Mouse (Mus musculus) embryonic facial prominence, embryonic 11.5 days (tissue): ENCODE results near the gene Olfr270. TPM values are rescaled to one million over a fixed set of nuclear protein-coding genes. Genes with fewer than 3 reads are reported as not detected.

ENCODE experiments used
- ATAC-seq: fragments of 200-750 bp; cut with Nextera tagmentation; replicated peaks from 2 replicates; pipeline ENCODE4 v1.8.0; 2017; ENCODE audit warnings: low read depth; ENCODE audit not compliant: insufficient number of reproducible peaks, low FRiP score, low TSS enrichment
- DNase-seq: peaks from one replicate; pipeline ENCODE4 v3.0.0-alpha.2; 2015; ENCODE audit warnings: low spot score
- H3K27ac ChIP-seq: fragments of 300-500 bp; sonication (generic); replicated peaks from 2 replicates; pipeline ENCODE4 v1.5.1; 2014; ENCODE audit warnings: mild to moderate bottlenecking, low read depth, low read length, control low read depth
- H3K27me3 ChIP-seq: fragments of 300-500 bp; sonication (generic); 2 replicates; pipeline ENCODE4 v1.6.1; 2014; ENCODE audit warnings: mild to moderate bottlenecking, low read length, moderate library complexity, mixed read lengths; ENCODE audit not compliant: control insufficient read depth, insufficient read depth
- H3K36me3 ChIP-seq: fragments of 300-500 bp; sonication (generic); replicated peaks from 2 replicates; pipeline ENCODE4 v1.6.1; 2014; ENCODE audit warnings: low read depth, mild to moderate bottlenecking, low read length, moderate library complexity, mixed read lengths; ENCODE audit not compliant: control insufficient read depth, insufficient read depth
- H3K4me1 ChIP-seq: fragments of 300-500 bp; sonication (generic); 2 replicates; pipeline ENCODE4 v1.6.1; 2014; ENCODE audit warnings: low read length, mixed read lengths; ENCODE audit not compliant: control insufficient read depth, insufficient read depth
- H3K4me2 ChIP-seq: fragments of 300-500 bp; sonication (generic); 2 replicates; pipeline ENCODE4 v1.6.1; 2014; ENCODE audit warnings: low read depth, mild to moderate bottlenecking, control low read depth, low read length, moderate library complexity
- H3K4me3 ChIP-seq: fragments of 300-500 bp; sonication (generic); 2 replicates; pipeline ENCODE4 v1.5.1; 2014; ENCODE audit warnings: low read depth, low read length, control low read depth
- H3K9ac ChIP-seq: fragments of 300-500 bp; sonication (generic); replicated peaks from 2 replicates; pipeline ENCODE4 v1.6.1; 2014; ENCODE audit warnings: mild to moderate bottlenecking, control low read depth, low read length
- H3K9me3 ChIP-seq: fragments of 300-500 bp; sonication (generic); replicated peaks from 2 replicates; pipeline ENCODE4 v1.6.1; 2016; ENCODE audit warnings: mild to moderate bottlenecking, low read length, inconsistent platforms, mixed read lengths; ENCODE audit not compliant: control insufficient read depth
- WGBS: fragments of 180-500 bp; shearing (Covaris S2); extraction: QIAGEN DNeasy Blood & Tissue Kit; methylation state at CpG from one replicate; pipeline ENCODE4 v1.1.7; 2014; 5-methylcytosine and 5-hydroxymethylcytosine counted together
- polyA plus RNA-seq: library from polyadenylated mRNA; unstranded; fragments of >200 nt; fragmentation: Nextera tagmentation; extraction: Ambion mirVana; gene quantifications from 2 replicates; pipeline ENCODE4 v1.2.1, GENCODE M21; 2014

Gene Olfr270
- polyA plus RNA-seq, result not detected in 2 replicates

DNA sequence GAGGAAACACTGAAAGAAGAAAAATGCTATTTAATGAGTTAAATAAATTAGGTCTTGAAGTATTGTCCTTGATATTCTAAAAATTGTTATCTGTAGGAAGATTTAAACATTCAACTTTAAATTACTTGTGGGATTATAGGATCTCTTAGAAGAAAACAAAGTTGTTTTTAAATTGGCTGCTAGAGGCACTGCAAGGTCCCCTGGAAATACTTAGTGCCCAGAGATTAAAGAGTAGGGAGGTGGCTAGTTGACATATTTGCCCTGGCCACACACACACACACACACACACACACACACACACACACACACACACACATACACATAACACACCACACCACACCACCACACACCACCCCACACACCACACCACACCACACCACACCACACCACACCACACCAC, at the start of gene Olfr270:
Olfr270 (plus strand) TSS at position 301 of the 400 bp plus-strand sequence.
- DNase-seq (no peak), ATAC-seq (no peak)
- H3K36me3 ChIP-seq, result no peaks in the 10 kb centered on the region
- H3K27ac ChIP-seq, result no peak within 1 kb of the TSS
- no peak within 1 kb of the TSS for H3K9ac ChIP-seq
- no peaks in the 10 kb centered on the region for H3K27me3 ChIP-seq
- H3K4me1 ChIP-seq, result no peaks in the 10 kb centered on the region
- H3K4me2 ChIP-seq, result no peak within 1 kb of the TSS
- no peaks in the 10 kb centered on the region for H3K9me3 ChIP-seq
- no peak within 1 kb of the TSS for H3K4me3 ChIP-seq

DNA sequence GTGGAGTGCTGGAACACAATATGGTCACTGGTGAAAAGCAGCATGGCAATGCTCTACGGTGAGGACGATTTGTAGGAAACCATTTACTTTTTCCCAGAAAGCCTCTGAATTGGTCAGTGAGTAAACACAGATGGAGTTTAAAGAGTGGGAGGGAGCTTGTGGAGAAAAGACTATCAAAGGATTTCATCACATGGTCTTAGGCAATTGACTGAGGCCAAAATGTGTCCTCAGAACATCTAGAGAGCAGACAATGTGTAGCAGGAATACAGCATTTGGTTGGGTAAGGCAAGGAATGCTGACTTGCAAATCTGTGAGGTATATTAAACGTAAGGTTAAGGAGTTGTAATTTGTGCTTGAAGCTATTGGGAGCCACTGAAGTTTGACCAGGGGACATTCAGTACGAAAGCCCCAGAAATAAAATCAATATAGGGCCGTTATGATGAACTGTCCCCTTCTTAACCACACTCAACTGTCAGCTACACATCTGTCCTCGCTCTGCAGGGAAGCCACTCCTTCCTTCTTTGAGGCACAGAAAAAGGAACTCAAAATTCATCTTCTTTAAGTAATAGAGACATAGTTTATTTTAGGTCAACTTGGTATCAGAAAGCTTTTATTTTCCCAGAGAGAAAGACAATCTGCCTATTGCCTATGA, 47.6 kb upstream of the Olfr270 start:
- Histone ChIP-seq H3K27ac (no peak overlapping the region), H3K4me1 (no peaks in the 10 kb centered on the region), H3K27me3 (no peaks in the 10 kb centered on the region), H3K36me3 (no peaks in the 10 kb centered on the region), H3K9me3 (no peaks in the 10 kb centered on the region), H3K9ac (no peak overlapping the region), H3K4me3 (no peak overlapping the region), H3K4me2 (no peak overlapping the region)
- WGBS, result 87% methylated on average over 6 of the region's 6 CpGs
- ATAC-seq (no peak), DNase-seq (no peak)

DNA sequence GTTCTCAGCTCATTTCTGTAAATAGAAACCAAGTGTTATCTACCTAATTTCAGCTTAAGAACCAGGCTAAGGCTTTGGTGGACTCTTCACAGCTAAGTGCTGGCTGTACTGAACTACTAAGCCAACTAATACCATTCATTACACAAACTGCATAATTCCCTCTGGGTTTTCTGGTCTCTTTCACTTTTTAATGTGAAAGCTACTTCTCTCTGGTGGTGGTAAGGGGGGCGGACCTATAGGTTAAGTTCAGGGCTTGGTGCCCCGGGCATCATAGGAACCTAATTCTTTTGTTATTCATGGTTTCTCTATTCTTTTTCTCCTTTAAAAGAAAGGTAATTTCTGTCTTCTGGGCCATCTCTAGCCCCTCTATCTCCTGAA, 47.0 kb upstream of the Olfr270 start:
- Histone ChIP-seq H3K36me3 (no peaks in the 10 kb centered on the region), H3K4me1 (no peaks in the 10 kb centered on the region), H3K4me3 (no peak overlapping the region), H3K4me2 (no peak overlapping the region), H3K9ac (no peak overlapping the region), H3K27me3 (no peaks in the 10 kb centered on the region), H3K27ac (no peak overlapping the region), H3K9me3 (no peaks in the 10 kb centered on the region)
- ATAC-seq, result no peak
- WGBS, result 85% methylated on average over 2 of the region's 2 CpGs
- DNase-seq, result no peak

DNA sequence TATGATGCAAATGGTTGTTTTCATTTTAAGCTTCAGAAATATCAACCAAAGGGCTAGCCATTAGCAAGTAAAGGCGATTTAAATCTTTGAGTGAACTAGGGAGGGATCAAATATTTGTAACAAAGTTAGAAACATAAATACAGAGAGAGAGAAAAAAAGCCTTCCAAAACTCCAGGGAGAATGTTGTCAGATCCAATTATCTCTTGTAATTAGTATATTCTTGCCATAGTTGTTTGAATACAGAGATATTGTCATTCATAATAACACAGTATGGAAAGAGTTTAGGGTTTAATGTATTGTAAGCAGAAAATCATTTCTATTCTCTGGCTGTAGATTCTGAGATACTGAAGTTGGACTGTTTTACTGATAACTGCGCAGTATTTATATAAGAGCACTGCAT, 45.3 kb upstream of the Olfr270 start, which contains the start of gene Olfr272:
Olfr272 (minus strand) TSS at position 101 of the 400 bp plus-strand sequence.
- no peak for ATAC-seq
- no peaks in the 10 kb centered on the region for H3K36me3 ChIP-seq
- DNase-seq, result no peak

DNA sequence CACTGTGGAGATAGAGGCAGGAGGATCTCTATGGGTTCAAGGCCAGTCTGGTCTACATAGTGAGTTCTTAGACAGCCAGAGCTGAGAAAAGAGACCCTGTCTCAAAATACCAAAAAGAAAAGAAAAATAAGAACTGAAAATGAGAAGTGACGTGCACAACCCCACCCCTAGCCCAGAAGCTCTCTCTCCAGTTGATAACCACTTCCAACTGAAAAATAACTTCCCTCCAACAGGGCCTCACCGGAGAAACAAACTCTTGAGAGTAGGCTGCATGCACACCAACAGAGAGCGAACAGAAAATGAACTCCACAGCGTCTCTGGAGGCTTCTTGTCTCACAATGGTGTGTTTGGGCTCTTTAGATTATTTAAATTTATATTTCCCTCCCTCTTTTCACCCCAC, 33.9 kb upstream of the Olfr270 start:
- H3K9ac ChIP-seq, result no peak overlapping the region
- no peak overlapping the region for H3K27ac ChIP-seq
- 91% methylated on average over 4 of the region's 4 CpGs for WGBS

More for the DNA sequence above, 45.3 kb upstream of the Olfr270 start, which contains the start of gene Olfr272:
- Histone ChIP-seq H3K9ac (no peak within 1 kb of the TSS), H3K4me1 (no peaks in the 10 kb centered on the region), H3K9me3 (no peaks in the 10 kb centered on the region), H3K4me3 (no peak within 1 kb of the TSS), H3K27me3 (no peaks in the 10 kb centered on the region), H3K27ac (no peak within 1 kb of the TSS), H3K4me2 (no peak within 1 kb of the TSS)
- WGBS, result 88% methylated on average over 2 of the region's 2 CpGs

DNA sequence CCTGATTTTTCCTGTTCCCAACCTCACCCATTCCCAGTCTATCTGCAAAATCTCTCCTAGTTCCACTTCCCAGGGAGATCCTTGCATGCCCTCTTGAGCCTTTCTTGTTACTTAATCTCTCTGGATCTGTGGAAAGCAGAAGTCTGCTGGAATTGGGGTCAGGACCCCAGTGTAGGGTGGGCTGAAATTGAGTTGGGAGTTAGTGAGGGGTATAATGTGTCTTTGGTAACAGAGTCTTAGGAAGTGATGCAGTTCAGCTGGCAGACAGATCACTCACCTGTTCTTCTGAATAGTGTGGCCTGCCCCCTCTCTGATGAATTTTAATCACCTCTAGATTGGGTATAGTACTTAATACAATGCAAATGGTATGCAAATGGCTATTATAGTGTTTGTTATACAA, 17.7 kb upstream of the Olfr270 start:
- ATAC-seq (no peak), DNase-seq (no peak)
- H3K4me2 ChIP-seq, result no peak overlapping the region
- H3K36me3 ChIP-seq, result no peaks in the 10 kb centered on the region
- H3K4me3 ChIP-seq, result no peak overlapping the region
- H3K9ac ChIP-seq, result no peak overlapping the region
- no peaks in the 10 kb centered on the region for H3K27me3 ChIP-seq
- H3K4me1 ChIP-seq, result no peaks in the 10 kb centered on the region
- H3K27ac ChIP-seq, result no peak overlapping the region
- H3K9me3 ChIP-seq, result no peaks in the 10 kb centered on the region

More for the DNA sequence above, 33.9 kb upstream of the Olfr270 start:
- Histone ChIP-seq H3K9me3 (no peaks in the 10 kb centered on the region), H3K4me1 (no peaks in the 10 kb centered on the region), H3K4me2 (no peak overlapping the region), H3K27me3 (no peaks in the 10 kb centered on the region), H3K4me3 (no peak overlapping the region), H3K36me3 (no peaks in the 10 kb centered on the region)
- DNase-seq (no peak), ATAC-seq (no peak)

DNA sequence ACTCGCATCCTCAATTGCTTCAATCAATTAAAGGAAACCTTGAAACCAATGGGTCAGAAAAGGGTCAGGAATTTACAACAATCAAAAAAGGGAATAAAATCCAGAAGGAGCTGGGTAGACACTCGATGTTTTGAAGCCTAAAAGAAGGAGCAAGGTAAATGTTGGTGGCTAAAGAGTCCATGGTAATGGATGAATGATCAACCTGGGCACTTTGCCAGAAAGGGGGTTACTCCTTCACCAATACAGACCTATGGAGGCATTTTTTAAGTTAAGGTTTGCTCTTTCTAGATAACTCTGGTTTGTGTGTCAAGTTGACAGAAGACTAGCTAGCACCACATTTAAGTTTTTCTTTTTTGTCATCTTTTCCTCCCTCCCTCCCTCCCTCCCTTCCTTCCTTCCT, 15.3 kb upstream of the Olfr270 start:
- WGBS, result 78% methylated on average over 2 of the region's 2 CpGs
- no peaks in the 10 kb centered on the region for H3K27me3 ChIP-seq
- DNase-seq, result no peak
- no peaks in the 10 kb centered on the region for H3K4me1 ChIP-seq
- H3K4me2 ChIP-seq, result no peak overlapping the region
- no peaks in the 10 kb centered on the region for H3K36me3 ChIP-seq
- no peak overlapping the region for H3K4me3 ChIP-seq
- no peak overlapping the region for H3K9ac ChIP-seq
- no peaks in the 10 kb centered on the region for H3K9me3 ChIP-seq
- no peak for ATAC-seq
- H3K27ac ChIP-seq, result no peak overlapping the region

DNA sequence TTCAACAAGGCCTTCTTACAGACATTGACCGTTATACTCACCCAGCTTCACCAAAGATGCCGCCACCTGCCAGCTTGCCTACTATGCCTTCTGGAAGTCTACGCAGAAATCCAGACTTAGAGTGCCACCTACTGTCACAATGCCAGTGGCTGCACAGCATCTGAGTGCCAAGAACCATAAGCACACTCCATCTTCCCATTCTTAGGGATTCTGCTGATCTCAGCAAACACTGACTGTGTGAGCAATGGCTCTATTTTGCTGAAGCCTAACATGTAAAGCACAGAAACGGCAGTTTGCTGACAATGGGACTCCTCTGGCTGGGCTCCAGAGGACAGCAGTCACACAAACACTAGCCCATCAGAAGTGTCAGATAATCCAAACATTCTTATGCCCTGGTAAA, 5.7 kb upstream of the Olfr270 start:
- Histone ChIP-seq H3K4me2 (no peak overlapping the region), H3K36me3 (no peaks in the 10 kb centered on the region), H3K4me1 (no peaks in the 10 kb centered on the region), H3K4me3 (no peak overlapping the region), H3K9me3 (no peaks in the 10 kb centered on the region), H3K27me3 (no peaks in the 10 kb centered on the region), H3K9ac (no peak overlapping the region), H3K27ac (no peak overlapping the region)
- ATAC-seq (no peak), DNase-seq (peak; percentile 49)
- WGBS, result 47% methylated on average over 4 of the region's 4 CpGs
